In the genomic region with DNA sequence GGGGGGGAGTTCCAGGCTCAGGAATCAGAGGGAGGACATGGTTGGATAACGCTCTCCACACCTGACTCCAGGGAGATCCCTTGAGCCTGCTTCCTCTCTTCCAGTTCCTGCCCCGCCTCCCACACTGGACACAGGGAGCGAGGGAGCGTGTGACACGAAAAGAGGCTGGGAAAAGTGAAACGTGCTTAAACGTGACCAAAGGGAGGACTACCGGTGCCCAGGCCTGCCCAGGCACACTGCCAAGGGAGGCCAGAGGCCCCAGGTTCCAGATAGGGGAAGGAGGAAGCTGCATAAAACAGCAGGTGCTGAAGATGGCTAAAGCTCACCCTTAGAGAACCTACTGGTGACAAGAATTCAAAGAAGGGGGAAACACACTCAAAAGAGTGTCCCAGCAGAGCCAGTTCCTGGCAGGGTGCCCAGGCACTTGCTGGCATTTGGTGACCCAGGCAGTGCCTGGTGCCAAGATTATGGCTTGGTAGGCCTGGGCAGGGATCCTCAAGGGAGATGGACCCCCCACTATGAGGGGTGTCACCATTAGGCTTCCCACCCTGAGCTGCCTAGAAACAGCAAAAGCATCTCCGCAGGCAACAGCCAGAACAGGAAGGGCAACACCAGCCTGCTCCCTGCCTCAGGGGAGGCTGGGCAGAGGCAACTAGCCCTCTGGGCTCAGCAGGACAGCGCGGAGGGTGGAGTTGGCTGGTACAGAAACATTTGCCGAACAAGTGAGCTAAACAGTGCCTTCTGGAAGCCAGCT, we compare ENCODE assay signal across 8 mouse cellular contexts. TPM values are rescaled to one million over a fixed set of nuclear protein-coding genes. Genes with fewer than 3 reads are reported as not detected.
DNase-seq lines count a peak whose midpoint lies in the region; ATAC-seq lines count a peak whose summit lies in the region.

No protein-coding gene starts in this region.

- H3K4me2 ChIP-seq in midbrain, embryonic 16.5 days (ENCODE audit: low read length), result peak overlapping the region; percentile 92

- ATAC-seq in midbrain, embryonic 16.5 days, result no peak
- ATAC-seq in granulocyte monocyte progenitor cell, adult 5-6 weeks (replicated peaks; ENCODE audit: poor library complexity, severe bottlenecking), result no peak

- H3K4me3 ChIP-seq in midbrain, embryonic 16.5 days (ENCODE audit: low read depth, low read length), result peak overlapping the region; percentile 57

- peak; percentile 50 for DNase-seq in ovary, postnatal 36 days (ENCODE audit: low spot score)
- no peak for DNase-seq in ovary, adult 18-20 months (ENCODE audit: low spot score)
- DNase-seq in cerebellum, postnatal 25 days, result peak; percentile 80 to 83
- peak; percentile 51 to 62 for DNase-seq in heart, postnatal 36 days
- peak; percentile 78 for DNase-seq in layer of hippocampus, adult 9-11 months
- DNase-seq in thymus, postnatal 14 days, result no peak

- no peaks in the 10 kb centered on the region for H3K36me3 ChIP-seq in midbrain, embryonic 16.5 days (ENCODE audit: control insufficient read depth, insufficient read depth, low read length)

- peak overlapping the region; percentile 77; the same call in 1 of the 2 replicates for H3K9ac ChIP-seq in midbrain, embryonic 16.5 days (ENCODE audit: low read depth, low read length)

- H3K4me1 ChIP-seq in midbrain, embryonic 16.5 days (ENCODE audit: control insufficient read depth, insufficient read depth, low read length), result peaks cover 24% of the 10 kb centered on the region

- peaks cover 7% of the 10 kb centered on the region for H3K27me3 ChIP-seq in midbrain, embryonic 16.5 days (ENCODE audit: control insufficient read depth, insufficient read depth, low read depth, low read length)

- peak overlapping the region; percentile 35 for H3K27ac ChIP-seq in midbrain, embryonic 16.5 days (ENCODE audit: low read length)

- WGBS in midbrain, embryonic 16.5 days, result 38% methylated on average over 12 of the region's 12 CpGs

- no peaks in the 10 kb centered on the region for H3K9me3 ChIP-seq in midbrain, embryonic 16.5 days (replicated peaks; ENCODE audit: control insufficient read depth, low read length, poor library complexity, severe bottlenecking)

- intact Hi-C loops in heart, postnatal 36 days (cut with DNase I), result loop anchor here (1.0 kb wide), 1 partner anchor 11 kb away; no protein-coding TSS in a partner anchor

RNA-seq across cellular contexts. Expression of gene Adora1, which starts 2.3 kb away (rescaled TPM):
- total RNA-seq in heart, postnatal 36 days (2021), result 10 to 100 TPM; 18.4 to 19.8 TPM
- 18.0 and 26.6 TPM in 2 replicates for polyA plus RNA-seq in midbrain, embryonic 16.5 days (2015; fragmentation: Nextera tagmentation; extraction: Ambion mirVana)
- not detected in 2 replicates for total RNA-seq in granulocyte monocyte progenitor cell, adult 5-6 weeks (2014; fragmentation: Nextera tagmentation)
- total RNA-seq in granulocyte monocyte progenitor cell, adult 5-6 weeks (2017), result not detected in 2 replicates

RNA-seq across cellular contexts. Expression of gene Mybph, which starts 39.7 kb away (rescaled TPM):
- not detected for total RNA-seq in heart, postnatal 36 days (2021)
- polyA plus RNA-seq in midbrain, embryonic 16.5 days (2015; fragmentation: Nextera tagmentation; extraction: Ambion mirVana), result 0.18 TPM in 1 of 2 replicates, not detected in the other
- not detected in 2 replicates for total RNA-seq in granulocyte monocyte progenitor cell, adult 5-6 weeks (2014; fragmentation: Nextera tagmentation)
- not detected in 2 replicates for total RNA-seq in granulocyte monocyte progenitor cell, adult 5-6 weeks (2017)

RNA-seq across cellular contexts. Expression of gene Chil1, which starts 51.0 kb away (rescaled TPM):
- total RNA-seq in heart, postnatal 36 days (2021), result 1 to 10 TPM in 1 of 2 experiments, under 1 TPM in 1; 0.57 to 1.1 TPM
- polyA plus RNA-seq in midbrain, embryonic 16.5 days (2015; fragmentation: Nextera tagmentation; extraction: Ambion mirVana), result 2.0 and 3.9 TPM in 2 replicates
- total RNA-seq in granulocyte monocyte progenitor cell, adult 5-6 weeks (2014; fragmentation: Nextera tagmentation), result not detected in 2 replicates
- total RNA-seq in granulocyte monocyte progenitor cell, adult 5-6 weeks (2017), result 4.7 and 6.3 TPM in 2 replicates

RNA-seq across cellular contexts. Expression of gene Myog, which starts 56.8 kb away (rescaled TPM):
- total RNA-seq in heart, postnatal 36 days (2021), result not detected
- 0.13 and 0.14 TPM in 2 replicates for polyA plus RNA-seq in midbrain, embryonic 16.5 days (2015; fragmentation: Nextera tagmentation; extraction: Ambion mirVana)
- not detected in 2 replicates for total RNA-seq in granulocyte monocyte progenitor cell, adult 5-6 weeks (2014; fragmentation: Nextera tagmentation)
- total RNA-seq in granulocyte monocyte progenitor cell, adult 5-6 weeks (2017), result not detected in 2 replicates

Comparison
In these comparisons a context has a peak if more than half of its experiments do, and no peak if none do; other contexts are left out.
1. DNase-seq: peak in ovary, postnatal 36 days (single experiment), cerebellum, postnatal 25 days (2 of 2), heart, postnatal 36 days (2 of 2) and layer of hippocampus, adult 9-11 months (single experiment); none in ovary, adult 18-20 months (single experiment) and thymus, postnatal 14 days (single experiment).
2. RNA of gene Adora1, which starts 2.3 kb away (total RNA-seq): 18.4 to 19.8 TPM in heart, postnatal 36 days; not detected in granulocyte monocyte progenitor cell, adult 5-6 weeks; every median in the first group is over 10 times any median in the second.